Mouse (Mus musculus) Muller cell, postnatal 12 days (primary cell): ENCODE measurements around the gene Lsm7.

Experiments used
- DNase-seq: peaks from one replicate; pipeline ENCODE4 v3.0.0-alpha.2; 2015; ENCODE audit errors: inconsistent ontology term

Lsm7 gene

GRCm38 (mm10) chr10:80876028-80876427 lies 21.0 kb upstream of the Lsm7 start:
- no peak for DNase-seq

GRCm38 (mm10) chr10:80874035-80874434 lies 19.0 kb upstream of the Lsm7 start:
- no peak for DNase-seq

GRCm38 (mm10) chr10:80871581-80871980 lies 16.6 kb upstream of the Lsm7 start, which contains the start of gene Tmprss9:
TSS of gene Tmprss9 (plus strand) at chr10:80871848.
- no peak for DNase-seq

GRCm38 (mm10) chr10:80870993-80871392 lies 16.0 kb upstream of the Lsm7 start:
- no peak for DNase-seq

- DNase-seq = no peak
Measured at GRCm38 (mm10) chr10:80864446-80864845, 9.4 kb upstream of the Lsm7 start.

- no peak for DNase-seq
Measured at GRCm38 (mm10) chr10:80862305-80862704, 7.3 kb upstream of the Lsm7 start.

- DNase-seq = no peak
Measured at GRCm38 (mm10) chr10:80858350-80858935, 3.4 kb upstream of the Lsm7 start.

GRCm38 (mm10) chr10:80857848-80858247 lies 2.8 kb upstream of the Lsm7 start:
- no peak for DNase-seq

- no peak for DNase-seq
Measured at GRCm38 (mm10) chr10:80857386-80857785, 2.4 kb upstream of the Lsm7 start.

- no peak for DNase-seq
Measured at GRCm38 (mm10) chr10:80856908-80857307, 1.9 kb upstream of the Lsm7 start.

- peak; percentile 36 for DNase-seq
Measured at GRCm38 (mm10) chr10:80856267-80856666, 1.3 kb upstream of the Lsm7 start.

GRCm38 (mm10) chr10:80855749-80856073 lies 702 bp upstream of the Lsm7 start:
- DNase-seq = no peak

GRCm38 (mm10) chr10:80848571-80848970 lies 6.4 kb downstream of the Lsm7 start:
- peak; percentile 77 for DNase-seq

- DNase-seq = no peak
Measured at GRCm38 (mm10) chr10:80845732-80846131, 9.3 kb downstream of the Lsm7 start.

- no peak for DNase-seq
Measured at GRCm38 (mm10) chr10:80845055-80845693, 9.8 kb downstream of the Lsm7 start.

- peak; percentile 38 for DNase-seq
Measured at GRCm38 (mm10) chr10:80843931-80844547, 11.0 kb downstream of the Lsm7 start, which contains the start of gene Lingo3. TSS of gene Lingo3 (minus strand) at chr10:80844039.

- DNase-seq = no peak
Measured at GRCm38 (mm10) chr10:80843087-80843930, 11.7 kb downstream of the Lsm7 start.

GRCm38 (mm10) chr10:80842334-80842733 lies 12.7 kb downstream of the Lsm7 start:
- DNase-seq = no peak

GRCm38 (mm10) chr10:80841685-80842084 lies 13.3 kb downstream of the Lsm7 start:
- DNase-seq = no peak

- DNase-seq = no peak
Measured at GRCm38 (mm10) chr10:80839848-80840247, 15.2 kb downstream of the Lsm7 start.

- DNase-seq = peak; percentile 57
Measured at GRCm38 (mm10) chr10:80838346-80838912, 16.6 kb downstream of the Lsm7 start.

GRCm38 (mm10) chr10:80837827-80838226 lies 17.2 kb downstream of the Lsm7 start:
- peak; percentile 65 for DNase-seq
